Mouse (Mus musculus) MEL (cell line): ENCODE measurements at regions not wholly inside any gene's neighbourhood (a gene's known extent, or its start where the extent isn't known, plus 50 kb on each side); places are given as distances from the start of the nearest gene placed in this dataset.

Source experiments
- CTCF ChIP-seq, 3 experiments: IDR thresholded peaks in 2 of 3; conservative IDR thresholded peaks in 1 of 3; 2 replicates each; pipeline ENCODE4 v1.5.1; 2011 to 2012; ENCODE audit warnings: low read length in 3 of 3, low read depth in 2 of 3, mild to moderate bottlenecking in 2 of 3, improper control_type of control experiment in 1 of 3, inconsistent platforms in 1 of 3, mixed read lengths in 1 of 3, moderate library complexity in 1 of 3; ENCODE audit not compliant: control insufficient read depth in 1 of 3, insufficient read depth in 1 of 3, poor library complexity in 1 of 3, severe bottlenecking in 1 of 3
- KAT2A ChIP-seq: conservative IDR thresholded peaks from 2 replicates; pipeline ENCODE4 v1.6.1; 2012; ENCODE audit warnings: low read depth, low read length, improper control_type of control experiment, inconsistent platforms
- MAX ChIP-seq: IDR thresholded peaks from 2 replicates; pipeline ENCODE4 v1.6.1; 2011; ENCODE audit warnings: low read length, improper control_type of control experiment
- MYC ChIP-seq: IDR thresholded peaks from 2 replicates; pipeline ENCODE4 v1.6.1; 2011; ENCODE audit warnings: low read depth, mild to moderate bottlenecking, low read length, improper control_type of control experiment, moderate library complexity
- NELFE ChIP-seq: IDR thresholded peaks from 2 replicates; pipeline ENCODE4 v1.6.1; 2011; ENCODE audit warnings: low read depth, low read length, improper control_type of control experiment
- POLR2A ChIP-seq, 2 experiments: IDR thresholded peaks; 2 replicates each; pipeline ENCODE4 v1.6.1; 2011 to 2012; ENCODE audit warnings: low read length in 2 of 2, mild to moderate bottlenecking in 2 of 2, control low read depth in 1 of 2, improper control_type of control experiment in 1 of 2, low read depth in 1 of 2, moderate library complexity in 1 of 2; ENCODE audit not compliant: control insufficient read depth in 1 of 2, insufficient read depth in 1 of 2, poor library complexity in 1 of 2
- POLR2AphosphoS2 ChIP-seq: IDR thresholded peaks from 2 replicates; pipeline ENCODE4 v1.6.1; 2011; ENCODE audit warnings: low read length, improper control_type of control experiment
- RAD21 ChIP-seq: IDR thresholded peaks from 2 replicates; pipeline ENCODE4 v1.6.1; 2011; ENCODE audit warnings: mild to moderate bottlenecking, low read depth, low read length, improper control_type of control experiment
- USF2 ChIP-seq, 2 experiments: IDR thresholded peaks; 2 replicates each; pipeline ENCODE4 v1.6.1; 2011 to 2012; ENCODE audit warnings: improper control_type of control experiment in 2 of 2, low read length in 2 of 2, borderline replicate concordance in 1 of 2, inconsistent platforms in 1 of 2, low read depth in 1 of 2, mild to moderate bottlenecking in 1 of 2; ENCODE audit not compliant: insufficient read depth in 1 of 2
- ZMIZ1 ChIP-seq: IDR thresholded peaks from 2 replicates; pipeline ENCODE4 v1.6.1; 2012; ENCODE audit warnings: low read depth, mild to moderate bottlenecking, inconsistent platforms, low read length, improper control_type of control experiment, moderate library complexity

- TF ChIP-seq POLR2A (IDR thresholded peaks at IDR 0.05; ENCODE audit: control insufficient read depth in 1 of 2, insufficient read depth in 1 of 2, low read depth in 1 of 2, low read length in 2 of 2, poor library complexity in 1 of 2) (no peak), CTCF (IDR thresholded peaks at IDR 0.05 in 2 of 3, conservative IDR thresholded peaks at IDR 0.05 in 1 of 3; ENCODE audit: control insufficient read depth in 1 of 3, insufficient read depth in 1 of 3, low read depth in 2 of 3, low read length in 3 of 3, poor library complexity in 1 of 3, severe bottlenecking in 1 of 3) (no peak), USF2 (IDR thresholded peaks at IDR 0.05; ENCODE audit: borderline replicate concordance in 1 of 2, insufficient read depth in 1 of 2, low read depth in 1 of 2, low read length in 2 of 2) (no peak), MAX (no peak), KAT2A (no peak), NELFE (no peak), POLR2AphosphoS2 (no peak), RAD21 (no peak), ZMIZ1 (no peak), MYC (no peak)
Observed at GRCm38 (mm10) chr16:24042977-24043376, 54.3 kb upstream of the Bcl6 start.
